Mouse (Mus musculus) adrenal gland, postnatal 0 days (tissue): Measurements from ENCODE around the gene Foxk2. TPM values are rescaled to one million over a fixed set of nuclear protein-coding genes. Genes with fewer than 3 reads are reported as not detected.

ENCODE experiments used
- polyA plus RNA-seq: library from polyadenylated mRNA; unstranded; fragments of >200 nt; fragmentation: Nextera tagmentation; extraction: Ambion mirVana; gene quantifications from 2 replicates; pipeline ENCODE4 v1.2.1, GENCODE M21; 2015

Foxk2 gene
- 4.8 and 5.8 TPM in 2 replicates for polyA plus RNA-seq

DNA sequence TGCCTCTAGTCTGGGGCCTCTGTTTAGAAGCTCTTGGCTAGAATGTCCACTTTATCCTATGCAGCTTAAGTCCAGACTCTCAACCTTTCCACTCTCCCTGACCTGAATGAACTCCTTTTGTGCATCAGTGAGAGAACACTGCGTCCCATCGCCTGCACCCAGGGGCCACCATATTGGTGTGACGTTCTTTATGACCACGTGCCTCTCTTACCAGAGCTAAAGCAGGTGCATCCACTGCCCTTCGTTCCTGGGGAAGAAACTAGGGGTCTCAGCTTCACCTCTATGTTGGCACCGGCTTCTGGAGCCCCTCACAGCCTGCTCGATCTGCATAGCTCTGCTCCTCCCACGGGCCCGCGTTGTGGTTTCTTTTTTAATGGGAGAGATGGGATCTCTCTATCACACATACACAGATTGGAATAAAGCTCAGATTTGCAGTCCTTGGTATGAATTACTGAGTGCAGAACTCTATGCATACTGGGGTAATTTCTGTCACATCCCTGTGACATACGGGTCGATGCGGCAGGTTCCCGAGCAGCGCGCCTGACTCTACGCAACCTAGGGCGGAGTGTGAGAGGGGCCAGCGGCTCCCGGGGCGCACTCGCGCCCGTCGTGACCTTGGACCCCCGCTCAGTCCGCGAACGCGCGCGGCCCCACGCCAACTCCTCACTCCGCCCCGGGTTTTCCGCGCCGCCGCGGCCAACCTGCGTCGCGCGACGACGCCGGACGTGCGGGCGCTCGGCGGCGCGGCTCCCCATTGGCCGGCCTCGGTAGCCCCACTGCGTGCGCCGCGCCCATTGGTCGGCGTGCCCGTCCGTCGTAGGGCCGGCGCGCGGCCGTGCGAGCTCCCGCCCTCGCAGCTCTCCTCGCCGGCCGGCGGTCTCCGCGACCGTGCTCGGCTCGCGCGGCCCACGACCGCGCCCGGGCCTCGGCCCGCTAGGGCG lies at the start of gene Foxk2:
Gene Foxk2 (plus strand): TSS at position 831 of the 941 bp plus-strand sequence.

DNA sequence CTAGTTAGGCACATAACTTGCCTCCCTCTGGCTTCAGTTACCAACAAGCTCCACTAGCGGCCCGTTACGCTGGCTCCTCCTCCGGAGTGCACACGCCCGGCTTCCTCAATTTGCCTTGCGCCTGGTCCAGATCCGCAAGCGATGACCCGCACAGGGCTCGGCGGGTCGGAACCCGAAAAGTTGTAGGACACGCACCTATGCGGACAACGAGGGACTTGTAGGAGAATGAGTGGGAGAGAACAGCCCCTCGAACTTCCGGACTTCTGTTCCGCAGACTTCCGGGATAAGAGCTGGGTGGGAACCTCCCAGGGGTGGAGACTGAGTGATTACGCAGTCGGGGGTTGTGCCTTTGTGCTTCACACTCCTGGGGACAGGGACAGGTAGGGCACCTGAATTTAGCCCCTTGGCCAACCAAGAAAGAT lies 30.8 kb upstream of the Foxk2 start, which contains the start of gene Cybc1:
Gene Cybc1 (minus strand): TSS at position 305 of the 422 bp plus-strand sequence.

DNA sequence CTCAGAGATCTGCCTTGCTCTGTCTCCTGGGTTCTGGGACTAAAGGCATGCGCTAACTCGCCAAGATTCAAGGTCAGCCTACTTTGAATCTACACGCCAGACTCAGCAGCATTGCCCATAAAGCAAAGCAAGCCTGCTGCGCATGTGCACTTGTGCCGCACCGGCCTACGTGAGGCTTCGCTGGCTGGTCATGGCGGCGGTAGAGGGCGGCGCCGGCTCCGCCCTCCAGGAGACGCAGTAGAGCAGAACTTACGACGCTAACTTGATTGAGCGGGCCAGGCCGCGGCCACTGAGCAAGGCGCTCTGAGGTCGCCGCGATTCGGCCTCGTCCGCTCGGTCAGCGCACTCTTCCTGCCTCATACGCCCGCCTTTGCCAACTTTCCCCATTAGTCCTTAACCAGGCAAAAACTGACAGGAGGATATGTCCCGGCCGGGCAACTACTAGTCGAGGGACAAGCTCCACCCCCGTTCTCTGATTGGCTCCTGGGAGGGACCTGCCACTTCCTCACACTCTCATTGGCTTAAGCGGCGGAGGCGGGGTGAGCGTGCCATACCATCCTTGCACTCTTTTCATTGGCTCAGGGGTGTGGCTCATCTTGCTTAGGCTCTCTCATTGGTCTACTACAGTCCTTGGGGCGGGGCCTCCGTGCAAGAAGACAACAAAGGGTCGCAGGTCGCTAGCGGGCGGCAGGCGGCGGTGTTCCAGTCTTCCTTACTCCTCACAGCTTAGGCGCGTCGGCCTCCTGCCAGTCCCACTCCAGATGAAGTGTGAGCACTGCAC lies 23.0 kb upstream of the Foxk2 start, which contains the start of gene Narf:
Gene Narf (plus strand): TSS at position 690 of the 781 bp plus-strand sequence.

DNA sequence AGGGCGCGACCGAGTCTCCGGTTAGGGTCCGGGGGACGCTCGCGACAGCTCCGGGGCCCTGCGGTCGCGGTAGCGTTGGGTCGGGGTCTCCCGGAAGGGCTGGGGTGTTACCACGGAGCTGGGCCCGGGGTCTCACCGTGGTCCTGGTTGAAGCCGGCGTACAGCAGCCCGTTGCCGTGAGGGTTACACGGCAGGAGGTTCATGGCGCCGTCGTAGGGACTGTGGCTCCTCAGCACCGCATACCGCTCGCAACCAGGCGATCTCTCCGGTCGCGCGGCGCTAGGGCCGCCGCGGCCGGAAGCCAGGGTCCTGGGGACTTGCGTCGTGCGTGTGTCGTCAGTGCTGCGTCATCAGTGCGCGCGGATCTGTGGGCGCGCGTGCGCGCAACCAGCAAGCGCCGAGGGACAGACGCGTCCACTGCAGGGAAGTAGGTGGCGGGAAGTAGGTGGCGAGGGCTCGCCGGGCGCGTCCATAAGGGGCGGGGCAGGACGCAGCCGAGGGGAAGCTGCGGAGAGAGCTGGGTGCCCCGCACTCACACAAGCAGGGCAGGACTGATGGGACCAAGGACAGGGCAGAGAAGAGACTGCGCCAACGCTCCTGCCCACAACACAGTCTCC lies 94.4 kb downstream of the Foxk2 start, which contains the start of gene Wdr45b:
Gene Wdr45b (minus strand): TSS at position 355 of the 617 bp plus-strand sequence.

Other genes starting within 250 kb of the Foxk2 start
- gene Cd7, start 220.6 kb upstream of the Foxk2 start, polyA plus RNA-seq, result 0.73 and 0.98 TPM in 2 replicates
- 1.3 TPM in 1 of 2 replicates, not detected in the other for gene Sectm1b, start 196.4 kb upstream of the Foxk2 start, polyA plus RNA-seq
- 0.76 and 1.1 TPM in 2 replicates for gene Sectm1a, start 178.8 kb upstream of the Foxk2 start, polyA plus RNA-seq
- gene Tex19.2, start 141.3 kb upstream of the Foxk2 start, polyA plus RNA-seq, result 0.16 TPM in 1 of 2 replicates, not detected in the other
- not detected in 2 replicates for gene Tex19.1, start 113.8 kb upstream of the Foxk2 start, polyA plus RNA-seq
- gene Uts2r, start 99.7 kb upstream of the Foxk2 start, polyA plus RNA-seq, result 0.09 TPM in 1 of 2 replicates, not detected in the other
- 6.9 and 7.4 TPM in 2 replicates for gene Hexdc, start 55.6 kb upstream of the Foxk2 start, polyA plus RNA-seq
- 29.3 and 40.0 TPM in 2 replicates for gene Ogfod3, start 55.3 kb upstream of the Foxk2 start, polyA plus RNA-seq
- 22.0 and 26.4 TPM in 2 replicates for gene Cybc1, start 30.7 kb upstream of the Foxk2 start, polyA plus RNA-seq
- 13.6 and 15.3 TPM in 2 replicates for gene Narf, start 22.7 kb upstream of the Foxk2 start, polyA plus RNA-seq
- gene Wdr45b, start 94.5 kb downstream of the Foxk2 start, polyA plus RNA-seq, result 74.8 and 82.6 TPM in 2 replicates
- 10.2 and 12.2 TPM in 2 replicates for gene Rab40b, start 128.3 kb downstream of the Foxk2 start, polyA plus RNA-seq
- 4.5 and 6.8 TPM in 2 replicates for gene Fn3krp, start 161.4 kb downstream of the Foxk2 start, polyA plus RNA-seq
- gene Fn3k, start 174.9 kb downstream of the Foxk2 start, polyA plus RNA-seq, result 1.5 and 2.4 TPM in 2 replicates
- gene Tbcd, start 192.0 kb downstream of the Foxk2 start, polyA plus RNA-seq, result 26.7 and 29.1 TPM in 2 replicates